Mouse (Mus musculus): Measurements from ENCODE around the gene Gprin3. TPM values are rescaled to one million over a fixed set of nuclear protein-coding genes. Genes with fewer than 3 reads are reported as not detected.

Gprin3 gene
- polyA plus RNA-seq, 1 experiment = 0.32 TPM

GRCm38 (mm10) chr6:59418659-59419058, 7.4 kb downstream of the Gprin3 start:
- H3K79me3 ChIP-seq (ENCODE audit: low read depth) = no peaks in the 10 kb centered on the region
- no peaks in the 10 kb centered on the region for H3K79me2 ChIP-seq (ENCODE audit: control insufficient read depth, insufficient read depth)
- no peak overlapping the region for H3ac ChIP-seq (ENCODE audit: control insufficient read depth, insufficient read length, low read depth)
- no peak overlapping the region for H3K4me3 ChIP-seq (ENCODE audit: insufficient read depth, poor library complexity, severe bottlenecking)
- no peaks in the 10 kb centered on the region for H3K27me3 ChIP-seq (ENCODE audit: control insufficient read depth, insufficient read depth, insufficient read length)
- no peak for TF ChIP-seq USF1 (IDR thresholded peaks at IDR 0.05; ENCODE audit: low read depth)
- no peak for TF ChIP-seq FOSL1 (IDR thresholded peaks at IDR 0.05; ENCODE audit: insufficient read depth, low read length, poor library complexity, severe bottlenecking)
- no peak for TF ChIP-seq MYOG (IDR thresholded peaks at IDR 0.05; ENCODE audit: control insufficient read depth, extremely low read depth, insufficient read length)
- TF ChIP-seq CTCF (IDR thresholded peaks at IDR 0.05; ENCODE audit: control insufficient read depth, insufficient read depth, insufficient read length) = no peak
- TF ChIP-seq MAX (IDR thresholded peaks at IDR 0.05) = no peak
- TF ChIP-seq MYOD1 (IDR thresholded peaks at IDR 0.05; ENCODE audit: control insufficient read depth, insufficient read length, low read depth) = no peak
- no peaks in the 10 kb centered on the region for H3K36me3 ChIP-seq (ENCODE audit: control insufficient read depth, insufficient read depth)

- Histone ChIP-seq H3ac (ENCODE audit: control insufficient read depth, insufficient read length, low read depth) (no peak overlapping the region), H3K79me2 (ENCODE audit: control insufficient read depth, insufficient read depth) (no peaks in the 10 kb centered on the region), H3K36me3 (ENCODE audit: control insufficient read depth, insufficient read depth) (no peaks in the 10 kb centered on the region), H3K27me3 (ENCODE audit: control insufficient read depth, insufficient read depth, insufficient read length) (no peaks in the 10 kb centered on the region), H3K79me3 (ENCODE audit: low read depth) (no peaks in the 10 kb centered on the region), H3K4me3 (ENCODE audit: insufficient read depth, poor library complexity, severe bottlenecking) (no peak overlapping the region)
- TF ChIP-seq USF1 (IDR thresholded peaks at IDR 0.05; ENCODE audit: low read depth) (no peak), MYOD1 (IDR thresholded peaks at IDR 0.05; ENCODE audit: control insufficient read depth, insufficient read length, low read depth) (no peak), MAX (IDR thresholded peaks at IDR 0.05) (no peak), CTCF (IDR thresholded peaks at IDR 0.05; ENCODE audit: control insufficient read depth, insufficient read depth, insufficient read length) (no peak)
These were observed 11.3 kb downstream of the Gprin3 start for GRCm38 (mm10) chr6:59414816-59415215.

- no peaks in the 10 kb centered on the region for H3K27me3 ChIP-seq (ENCODE audit: control insufficient read depth, insufficient read depth, insufficient read length)
- TF ChIP-seq MAX (IDR thresholded peaks at IDR 0.05) (no peak), MYOD1 (IDR thresholded peaks at IDR 0.05; ENCODE audit: control insufficient read depth, insufficient read length, low read depth) (peak; percentile 60)
- H3K4me3 ChIP-seq (ENCODE audit: insufficient read depth, poor library complexity, severe bottlenecking) = no peak overlapping the region
- no peaks in the 10 kb centered on the region for H3K79me3 ChIP-seq (ENCODE audit: low read depth)
- H3K36me3 ChIP-seq (ENCODE audit: control insufficient read depth, insufficient read depth) = no peaks in the 10 kb centered on the region
- no peak overlapping the region for H3ac ChIP-seq (ENCODE audit: control insufficient read depth, insufficient read length, low read depth)
- no peaks in the 10 kb centered on the region for H3K79me2 ChIP-seq (ENCODE audit: control insufficient read depth, insufficient read depth)
These were observed 13.4 kb downstream of the Gprin3 start for GRCm38 (mm10) chr6:59412417-59413346.

- no peaks in the 10 kb centered on the region for H3K27me3 ChIP-seq (ENCODE audit: control insufficient read depth, insufficient read depth, insufficient read length)
- no peaks in the 10 kb centered on the region for H3K36me3 ChIP-seq (ENCODE audit: control insufficient read depth, insufficient read depth)
- TF ChIP-seq MYOD1 (IDR thresholded peaks at IDR 0.05; ENCODE audit: control insufficient read depth, insufficient read length, low read depth) = no peak
- no peak for TF ChIP-seq FOSL1 (IDR thresholded peaks at IDR 0.05; ENCODE audit: insufficient read depth, low read length, poor library complexity, severe bottlenecking)
- no peak for TF ChIP-seq MYOG (IDR thresholded peaks at IDR 0.05; ENCODE audit: control insufficient read depth, extremely low read depth, insufficient read length)
- TF ChIP-seq CEBPB (IDR thresholded peaks at IDR 0.05; ENCODE audit: low read depth) = no peak
- TF ChIP-seq MAX (IDR thresholded peaks at IDR 0.05) = no peak
- TF ChIP-seq CTCF (IDR thresholded peaks at IDR 0.05; ENCODE audit: control insufficient read depth, insufficient read depth, insufficient read length) = no peak
- no peak for TF ChIP-seq USF1 (IDR thresholded peaks at IDR 0.05; ENCODE audit: low read depth)
- no peaks in the 10 kb centered on the region for H3K79me3 ChIP-seq (ENCODE audit: low read depth)
- H3ac ChIP-seq (ENCODE audit: control insufficient read depth, insufficient read length, low read depth) = no peak overlapping the region
- H3K4me3 ChIP-seq (ENCODE audit: insufficient read depth, poor library complexity, severe bottlenecking) = no peak overlapping the region
- no peaks in the 10 kb centered on the region for H3K79me2 ChIP-seq (ENCODE audit: control insufficient read depth, insufficient read depth)
These were observed 16.9 kb downstream of the Gprin3 start for GRCm38 (mm10) chr6:59409001-59409700.

- TF ChIP-seq MAX (IDR thresholded peaks at IDR 0.05) (no peak), MYOD1 (IDR thresholded peaks at IDR 0.05; ENCODE audit: control insufficient read depth, insufficient read length, low read depth) (no peak), CTCF (IDR thresholded peaks at IDR 0.05; ENCODE audit: control insufficient read depth, insufficient read depth, insufficient read length) (no peak), CEBPB (IDR thresholded peaks at IDR 0.05; ENCODE audit: low read depth) (no peak), FOSL1 (IDR thresholded peaks at IDR 0.05; ENCODE audit: insufficient read depth, low read length, poor library complexity, severe bottlenecking) (no peak), MYOG (IDR thresholded peaks at IDR 0.05; ENCODE audit: control insufficient read depth, extremely low read depth, insufficient read length) (no peak), USF1 (IDR thresholded peaks at IDR 0.05; ENCODE audit: low read depth) (no peak)
- Histone ChIP-seq H3ac (ENCODE audit: control insufficient read depth, insufficient read length, low read depth) (no peak overlapping the region), H3K27me3 (ENCODE audit: control insufficient read depth, insufficient read depth, insufficient read length) (no peaks in the 10 kb centered on the region), H3K79me2 (ENCODE audit: control insufficient read depth, insufficient read depth) (no peaks in the 10 kb centered on the region), H3K4me3 (ENCODE audit: insufficient read depth, poor library complexity, severe bottlenecking) (no peak overlapping the region), H3K79me3 (ENCODE audit: low read depth) (no peaks in the 10 kb centered on the region), H3K36me3 (ENCODE audit: control insufficient read depth, insufficient read depth) (no peaks in the 10 kb centered on the region)
These were observed 18.6 kb downstream of the Gprin3 start for GRCm38 (mm10) chr6:59407482-59407997.

All from C2C12 (cell line).